Mouse (Mus musculus): ENCODE measurements at regions not wholly inside any gene's neighbourhood (a gene's known extent, or its start where the extent isn't known, plus 50 kb on each side); places are given as distances from the start of the nearest gene placed in this dataset.

DNA sequence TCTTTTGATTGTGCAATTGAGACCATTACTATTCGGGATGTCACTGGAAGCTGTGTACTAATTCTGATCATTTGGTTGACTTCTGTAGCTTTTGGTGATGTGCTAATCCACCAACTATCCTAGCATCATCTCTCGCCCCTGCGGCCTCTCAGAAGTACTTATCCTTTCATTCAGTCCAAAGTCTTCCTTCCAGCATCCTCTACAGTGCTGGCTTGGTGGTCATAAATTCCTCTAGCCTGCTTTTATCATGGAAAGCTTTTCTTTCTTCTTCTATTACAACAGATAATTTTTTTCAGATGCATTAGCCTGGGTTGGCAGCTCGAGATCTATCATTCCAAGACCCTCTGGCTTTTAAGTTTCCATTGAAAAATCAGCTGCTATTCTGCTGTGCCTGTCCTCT lies 257.6 kb upstream of the Rtl1 start:
- DNase-seq (ENCODE audit: low read depth, low spot score) = no peak
- WGBS = 67% methylated on average over 4 of the region's 4 CpGs

DNA sequence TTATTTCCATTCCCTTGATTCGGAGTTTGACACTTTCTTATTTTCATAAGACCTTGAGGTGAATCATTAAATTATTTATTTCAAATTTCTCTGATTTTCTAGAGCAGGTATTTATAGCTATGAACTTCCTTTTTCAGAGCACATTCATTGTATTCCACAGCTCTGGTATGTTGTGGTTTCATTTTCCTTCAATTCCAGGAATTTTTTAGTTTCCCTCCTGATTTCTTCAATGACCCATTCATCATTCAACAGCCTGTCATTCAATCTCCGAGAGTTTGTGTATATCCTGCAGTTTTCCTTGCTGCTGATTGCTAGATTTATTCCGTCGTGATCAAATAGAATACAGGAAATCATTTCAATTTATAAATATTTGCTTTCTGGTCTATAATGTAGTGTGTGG lies 264.7 kb upstream of the Rtl1 start:
- DNase-seq (ENCODE audit: low read depth, low spot score) = no peak
- WGBS = 47% methylated on average over 4 of the region's 4 CpGs

DNA sequence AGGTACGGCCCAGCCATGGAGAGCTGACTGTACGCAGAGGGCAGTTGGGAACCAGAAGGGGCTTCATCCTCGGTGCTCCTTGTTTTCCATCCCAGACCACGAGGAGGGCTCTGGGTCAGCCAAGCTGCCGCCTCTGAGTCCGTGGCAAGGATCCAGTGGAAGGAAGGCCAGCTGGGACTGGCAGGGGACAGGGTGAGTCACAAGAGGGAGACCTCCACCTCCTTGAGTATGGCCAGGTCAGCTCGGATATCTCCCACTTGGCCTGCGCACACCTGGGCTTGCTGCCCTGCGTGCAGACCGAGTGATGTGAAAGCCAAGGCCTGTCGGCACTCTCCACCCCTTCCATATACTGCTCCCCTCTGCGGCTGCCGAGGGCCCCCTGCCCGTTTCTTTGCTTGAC lies 270.9 kb upstream of the Rtl1 start:
- DNase-seq (ENCODE audit: low read depth, low spot score) = no peak
- WGBS = 88% methylated on average over 14 of the region's 14 CpGs

DNA sequence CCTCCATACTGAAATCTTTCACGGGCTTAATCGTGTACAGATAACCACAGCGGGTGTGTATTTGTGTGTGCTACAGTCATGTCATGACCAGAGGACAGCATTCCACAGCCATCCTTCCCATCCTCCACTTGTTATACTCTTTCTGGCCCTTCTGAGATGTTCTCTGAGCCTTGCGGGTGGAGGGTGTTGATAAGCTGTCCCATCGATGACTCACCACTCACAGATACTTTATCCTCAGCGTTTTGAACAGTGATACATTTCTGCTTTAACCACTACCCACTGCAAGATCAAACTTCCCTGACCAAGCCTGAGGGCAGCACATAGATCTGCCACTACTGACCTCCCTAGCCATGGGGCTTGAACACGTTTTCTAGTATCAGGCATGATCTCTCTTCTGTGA lies 274.3 kb upstream of the Rtl1 start:
- 69% methylated on average over 7 of the region's 7 CpGs for WGBS
- no peak for DNase-seq (ENCODE audit: low read depth, low spot score)

DNA sequence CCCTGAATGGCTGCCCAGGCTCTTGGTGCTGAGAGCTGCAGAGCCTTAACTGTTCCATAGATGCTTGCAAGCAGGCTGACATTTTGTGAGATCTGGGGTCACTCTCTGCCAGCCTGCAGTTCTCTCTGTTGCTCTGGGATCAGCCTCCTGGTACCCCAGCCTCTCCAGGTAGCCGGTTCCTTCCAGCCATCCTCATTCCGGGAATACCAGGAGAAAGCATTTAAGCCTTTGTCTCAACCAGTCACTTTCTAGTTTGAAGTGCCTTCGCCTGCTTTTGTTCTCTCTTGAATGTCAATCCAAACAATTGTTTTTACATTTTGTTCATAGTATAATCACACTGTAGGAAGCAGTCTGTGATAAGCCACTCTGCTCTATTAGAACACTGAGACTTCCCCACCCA lies 281.0 kb upstream of the Rtl1 start:
- 79% methylated on average over 3 of the region's 3 CpGs for WGBS
- no peak for DNase-seq (ENCODE audit: low read depth, low spot score)

DNA sequence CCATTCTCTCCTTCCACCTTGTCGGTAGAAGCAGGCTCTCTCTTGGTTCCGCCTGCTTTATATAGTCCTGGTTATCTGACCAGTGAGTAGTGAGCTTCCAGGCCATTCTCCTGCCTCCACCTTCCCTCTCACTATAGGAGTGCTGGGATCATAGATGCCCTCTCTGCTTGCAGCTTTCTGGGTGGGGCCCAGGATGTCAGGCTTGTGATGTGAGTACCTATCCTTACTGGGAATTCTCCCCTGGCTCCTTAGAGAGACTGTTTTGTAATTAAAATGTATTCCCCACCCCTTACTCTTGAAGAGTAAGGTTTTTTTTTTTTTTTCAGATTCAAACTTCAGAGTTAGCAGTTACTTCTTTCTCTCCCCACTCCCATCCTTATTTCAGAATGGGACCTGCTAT lies 291.1 kb upstream of the Rtl1 start:
- DNase-seq (ENCODE audit: low read depth, low spot score) = no peak
- WGBS = 84% methylated on average over 2 of the region's 2 CpGs

DNA sequence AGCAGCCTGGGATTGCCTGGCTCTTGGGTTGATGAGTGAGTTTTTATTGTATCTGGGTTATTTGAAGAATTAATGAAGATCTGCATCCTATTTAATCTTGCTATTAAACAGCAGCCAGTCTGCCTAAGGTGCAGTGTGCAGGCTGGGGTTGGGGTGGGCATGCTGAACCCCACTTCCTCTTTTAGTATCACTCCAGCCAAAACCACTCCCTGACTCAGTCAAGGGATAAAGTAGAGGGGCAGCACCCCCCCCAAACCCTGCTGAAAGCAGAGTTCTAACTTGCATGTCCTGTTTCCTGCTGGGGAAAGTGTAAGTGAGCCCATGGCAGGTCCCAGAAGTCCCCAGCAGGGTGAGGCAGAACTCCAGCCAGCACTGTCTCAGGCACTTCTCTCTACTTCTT lies 292.7 kb upstream of the Rtl1 start:
- DNase-seq (ENCODE audit: low read depth, low spot score) = no peak

DNA sequence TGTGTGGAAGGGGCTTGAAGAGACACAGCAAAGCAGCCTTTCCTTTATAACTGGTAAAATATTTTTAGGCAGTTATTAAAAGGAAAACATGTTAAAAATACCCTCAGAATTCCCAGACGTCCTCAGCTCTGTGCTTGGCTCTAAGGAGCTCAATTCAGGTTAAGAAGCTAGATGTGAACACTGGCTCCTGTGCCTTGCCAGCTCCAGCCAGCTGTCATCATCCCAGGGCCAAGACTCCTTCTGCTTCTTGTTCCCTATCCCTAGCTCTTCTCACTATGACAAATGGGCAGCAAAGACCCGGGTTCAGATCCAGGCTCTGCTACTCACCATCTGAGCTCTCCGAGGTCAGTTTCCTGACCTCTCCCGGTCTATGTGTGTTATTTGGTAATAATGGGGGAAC lies 293.5 kb upstream of the Rtl1 start:
- no peak for DNase-seq (ENCODE audit: low read depth, low spot score)
- 71% methylated on average over 4 of the region's 4 CpGs for WGBS

DNA sequence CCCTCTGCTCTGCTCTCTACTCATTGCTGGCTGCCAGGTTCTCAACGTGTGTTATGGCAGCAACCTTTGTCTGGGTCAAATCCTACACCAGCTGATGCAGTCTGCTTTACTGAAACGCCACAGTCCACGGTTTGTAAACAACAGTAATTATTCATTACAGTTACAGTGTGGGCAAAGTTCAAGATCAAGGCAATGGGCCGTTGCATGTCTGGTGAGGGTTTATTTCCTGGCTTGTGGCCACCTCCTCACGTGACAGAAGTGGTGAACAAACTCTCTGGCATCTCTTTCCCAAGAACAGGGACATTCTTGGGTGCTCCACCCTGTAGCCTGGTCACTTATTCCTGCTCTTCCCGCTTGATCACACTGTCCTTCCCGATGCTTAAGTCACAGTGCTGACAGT lies 295.3 kb upstream of the Rtl1 start:
- WGBS = 19% methylated on average over 7 of the region's 7 CpGs

DNA sequence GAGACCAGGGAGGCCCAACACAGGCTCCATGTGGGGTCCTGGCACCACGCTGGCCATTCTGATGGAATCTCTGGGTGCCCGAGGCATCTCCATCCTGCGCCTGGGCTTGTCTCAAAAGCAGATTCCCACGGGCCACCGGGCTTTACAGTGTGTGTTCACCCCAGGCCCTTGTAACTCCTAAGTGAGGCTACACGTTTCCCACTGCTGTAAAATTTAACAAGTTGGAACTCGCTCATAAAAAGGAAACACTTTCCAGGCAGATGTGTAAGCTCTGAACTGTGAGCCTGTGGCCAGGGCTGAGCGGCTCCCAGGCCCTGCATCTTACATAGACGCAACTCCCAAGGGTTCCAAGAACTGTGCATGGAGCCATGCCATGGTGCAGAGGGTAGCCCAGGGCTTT lies 296.3 kb upstream of the Rtl1 start:
- WGBS = 62% methylated on average over 9 of the region's 9 CpGs
- peak; percentile 11 for DNase-seq (ENCODE audit: low read depth, low spot score)

More for the DNA sequence above, 295.3 kb upstream of the Rtl1 start:
- DNase-seq (ENCODE audit: low read depth, low spot score) = peak; percentile 46

DNA sequence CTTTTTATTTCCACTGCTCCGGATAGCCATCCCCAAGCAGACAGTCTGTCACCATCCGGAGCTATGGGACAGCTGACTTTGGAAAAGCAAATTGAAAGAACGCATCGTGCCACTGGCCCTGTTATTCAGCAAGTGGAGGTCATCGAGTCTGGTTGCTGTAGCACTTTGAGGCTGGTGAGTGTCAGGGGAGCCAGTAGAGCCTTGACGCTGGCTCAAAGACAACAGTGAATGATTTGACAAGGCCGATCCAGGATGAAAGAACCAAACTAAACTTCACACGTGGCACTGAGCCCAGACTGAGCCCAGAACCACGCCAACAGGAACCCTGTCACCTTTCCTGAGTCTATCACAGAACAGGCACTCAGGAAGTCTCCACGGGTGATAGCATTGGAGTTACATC lies 296.8 kb upstream of the Rtl1 start:
- DNase-seq (ENCODE audit: low read depth, low spot score) = no peak
- 47% methylated on average over 10 of the region's 10 CpGs for WGBS

DNA sequence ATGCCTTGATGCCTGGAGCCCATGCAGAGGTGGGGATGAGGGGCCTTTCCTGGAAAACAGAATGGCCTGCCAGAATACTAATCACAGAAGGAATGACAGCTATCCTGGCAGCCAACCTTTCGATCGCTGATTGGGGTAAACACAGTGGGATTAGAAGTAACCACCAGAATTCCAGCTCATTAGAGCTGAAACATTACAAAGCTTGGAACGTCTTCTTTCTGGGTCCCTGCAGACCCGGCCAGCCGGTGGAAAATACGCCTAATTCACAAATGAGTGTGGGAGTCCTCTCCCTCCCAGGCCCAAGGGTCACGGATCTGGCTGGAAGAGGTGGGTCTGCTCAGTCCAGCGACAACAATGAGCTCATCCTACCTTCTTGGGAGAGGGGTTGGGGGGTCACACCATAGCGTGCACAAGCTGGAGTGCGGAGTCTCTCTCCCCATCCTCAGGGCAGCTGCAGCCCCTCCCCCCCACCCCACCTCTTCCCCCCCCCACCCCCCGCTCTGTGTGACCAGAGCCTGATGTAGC lies 297.8 kb upstream of the Rtl1 start:
- 78% methylated on average over 11 of the region's 11 CpGs for WGBS
- no peak for DNase-seq (ENCODE audit: low read depth, low spot score)

DNA sequence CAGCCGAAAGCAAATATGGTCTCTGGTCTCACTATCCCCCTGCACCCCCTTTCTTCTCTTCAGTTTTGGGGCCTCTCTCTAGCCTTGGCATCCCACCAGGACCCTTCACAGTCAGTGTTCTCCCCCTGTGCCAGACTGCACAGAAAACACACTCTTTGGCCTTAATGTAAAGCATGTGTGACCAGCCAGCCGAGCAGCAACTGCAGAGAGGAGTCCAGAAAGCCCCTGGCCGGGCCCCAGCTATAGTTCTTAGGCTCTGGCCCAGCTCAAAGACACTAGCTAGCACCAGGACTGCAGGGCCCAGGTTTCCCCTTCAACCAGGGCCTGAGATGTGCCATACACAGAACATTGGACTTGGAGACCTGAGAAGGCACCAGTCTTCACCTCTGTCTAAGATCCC lies 299.3 kb upstream of the Rtl1 start:
- no peak for DNase-seq (ENCODE audit: low read depth, low spot score)

DNA sequence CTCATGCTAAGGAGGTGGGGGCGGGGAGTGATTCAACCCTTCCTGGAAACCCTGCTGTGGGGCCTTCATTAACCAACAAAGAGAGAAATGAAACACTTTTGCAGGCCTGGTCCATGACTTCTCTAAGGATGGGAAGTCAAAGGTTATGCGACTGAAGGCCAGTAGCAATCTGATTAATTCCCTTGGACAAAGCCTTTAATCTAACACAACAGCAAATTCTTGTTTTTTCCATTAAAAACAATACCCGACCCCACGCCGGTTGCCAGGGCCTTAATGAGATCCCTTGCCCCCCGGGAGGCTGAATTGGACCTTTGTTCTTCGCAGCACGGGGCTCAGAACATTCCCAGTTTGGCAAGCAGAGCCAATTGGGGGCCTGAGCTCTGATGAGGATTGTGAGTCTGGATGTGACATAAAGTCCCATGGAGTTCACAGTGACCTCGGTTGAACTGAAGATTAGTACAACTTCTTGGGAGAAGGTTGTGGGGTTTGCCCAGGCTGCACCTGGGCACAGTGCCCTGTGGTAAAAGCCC lies 310.9 kb upstream of the Rtl1 start:
- no peak for DNase-seq (ENCODE audit: low read depth, low spot score)
- WGBS = 74% methylated on average over 9 of the region's 9 CpGs

More for the DNA sequence above, 299.3 kb upstream of the Rtl1 start:
- 85% methylated on average over 3 of the region's 3 CpGs for WGBS

DNA sequence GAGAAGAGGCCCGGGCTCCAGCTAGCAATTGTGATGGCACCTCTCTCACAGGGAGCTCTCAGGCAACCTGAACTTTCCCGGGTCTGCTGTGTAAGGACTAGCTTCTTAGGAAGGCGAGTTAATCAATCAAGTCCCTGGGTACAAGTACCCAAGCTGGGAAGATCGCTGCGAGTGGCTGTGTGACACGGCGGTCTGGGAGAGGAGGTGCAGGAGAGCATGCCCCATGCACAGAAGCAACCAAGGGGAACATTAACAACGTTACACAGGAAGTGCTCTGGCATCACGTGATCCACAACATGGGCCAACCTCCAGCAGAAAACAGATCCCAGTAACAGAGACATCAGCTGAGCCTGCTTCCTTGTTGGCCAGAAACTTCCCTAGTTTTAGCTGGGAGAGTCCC lies 311.4 kb upstream of the Rtl1 start:
- no peak for DNase-seq (ENCODE audit: low read depth, low spot score)
- WGBS = 79% methylated on average over 9 of the region's 9 CpGs

DNA sequence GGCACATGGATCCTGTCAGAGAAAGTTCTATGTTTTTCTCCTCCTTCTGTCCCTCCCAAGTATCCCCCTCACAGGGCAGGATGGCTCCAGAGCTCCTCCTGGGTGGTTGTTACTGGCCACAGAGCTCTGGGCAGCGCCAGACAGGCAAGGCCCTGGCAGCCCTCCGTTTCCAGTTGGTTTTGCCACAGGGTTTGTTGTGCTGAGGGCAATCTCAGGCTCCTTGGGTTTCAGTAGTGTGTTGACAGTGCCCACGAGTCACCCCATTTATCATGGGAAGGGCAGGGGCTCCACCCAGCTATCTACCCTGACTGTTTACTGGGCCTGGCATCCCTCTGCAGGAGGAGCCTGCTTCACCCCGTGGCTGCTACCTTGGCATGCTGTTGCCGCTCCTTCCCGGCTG lies 317.6 kb upstream of the Rtl1 start:
- DNase-seq (ENCODE audit: low read depth, low spot score) = no peak
- 60% methylated on average over 6 of the region's 6 CpGs for WGBS

DNA sequence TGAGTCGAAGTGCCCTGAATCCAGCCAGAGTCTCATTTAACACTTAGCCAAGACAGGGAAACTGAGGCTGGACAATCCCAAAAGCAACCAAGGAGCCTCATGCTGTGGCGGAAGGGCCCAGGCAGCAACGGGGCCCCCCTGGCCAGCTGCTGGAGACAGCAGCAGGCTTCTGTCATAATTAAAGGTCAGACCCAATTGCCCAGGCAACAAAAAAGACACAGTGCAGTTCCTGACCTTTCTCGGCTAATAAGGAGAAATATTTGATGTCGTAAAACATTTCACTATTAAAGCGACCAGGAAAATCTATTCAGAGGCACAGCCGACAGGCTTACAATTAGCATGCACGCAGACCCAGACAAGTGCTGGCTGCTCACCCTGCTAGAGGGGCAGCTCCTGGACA lies 318.8 kb upstream of the Rtl1 start:
- DNase-seq (ENCODE audit: low read depth, low spot score) = no peak
- WGBS = 59% methylated on average over 8 of the region's 8 CpGs

DNA sequence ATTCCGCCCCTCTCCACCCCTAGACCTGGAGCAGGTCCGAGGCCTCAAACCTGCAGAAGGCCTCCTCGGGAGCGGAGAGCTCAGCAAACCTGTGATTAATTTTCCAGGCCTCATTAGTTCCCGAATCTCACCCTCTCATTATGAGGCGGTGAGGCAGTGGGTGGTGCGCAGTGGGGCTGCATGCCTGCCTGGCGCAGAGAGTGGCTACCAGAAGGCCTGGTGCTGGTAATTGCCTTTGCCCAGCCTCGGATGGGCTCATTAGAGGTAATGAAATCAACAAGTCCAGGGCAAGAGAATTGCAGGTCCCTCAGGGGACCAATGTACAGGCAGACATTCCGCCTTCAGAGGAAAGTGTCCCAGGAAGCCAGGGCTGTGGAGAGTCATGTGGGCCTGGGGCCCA lies 322.0 kb upstream of the Rtl1 start:
- no peak for DNase-seq (ENCODE audit: low read depth, low spot score)
- 88% methylated on average over 10 of the region's 10 CpGs for WGBS

DNA sequence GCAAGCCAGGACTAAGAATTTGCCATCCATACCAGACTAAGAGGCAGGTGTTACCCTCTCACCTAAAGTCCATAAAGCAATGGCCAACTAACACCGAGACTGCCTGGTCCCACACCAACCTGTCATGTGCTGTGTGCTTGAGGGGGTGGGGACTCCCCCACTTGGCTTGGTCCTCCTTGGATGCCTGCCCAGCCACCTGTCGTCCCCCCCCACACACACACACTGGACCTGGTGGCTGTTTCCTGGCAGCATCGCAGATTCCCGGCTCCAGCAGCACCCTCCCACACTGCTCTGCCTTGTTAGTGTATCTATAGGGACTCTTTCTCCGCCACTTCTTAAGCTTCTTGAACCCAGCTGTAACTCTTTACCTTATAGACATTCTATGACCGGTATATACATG lies 325.7 kb upstream of the Rtl1 start:
- WGBS = 49% methylated on average over 6 of the region's 6 CpGs

DNA sequence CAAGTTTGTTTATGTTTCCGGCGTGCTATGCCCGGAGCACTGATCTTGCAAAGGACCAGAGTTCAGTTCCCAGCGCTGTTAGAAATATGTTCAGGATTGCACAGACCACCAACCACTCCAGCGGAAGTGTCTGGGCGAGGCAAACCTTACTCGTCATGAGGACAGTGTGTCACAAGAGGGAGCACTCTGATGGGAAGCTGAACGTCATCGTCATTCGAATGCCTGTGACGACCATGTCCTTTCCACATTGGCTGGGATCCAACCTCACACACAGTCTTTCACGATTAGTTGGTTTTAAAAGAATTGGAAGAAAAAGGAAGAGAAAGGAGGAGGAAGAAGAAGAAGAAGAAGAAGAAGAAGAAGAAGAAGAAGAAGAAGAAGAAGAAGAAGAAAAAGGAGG lies 326.5 kb upstream of the Rtl1 start:
- WGBS = 51% methylated on average over 12 of the region's 12 CpGs

More for the DNA sequence above, 325.7 kb upstream of the Rtl1 start:
- DNase-seq (ENCODE audit: low read depth, low spot score) = no peak

DNA sequence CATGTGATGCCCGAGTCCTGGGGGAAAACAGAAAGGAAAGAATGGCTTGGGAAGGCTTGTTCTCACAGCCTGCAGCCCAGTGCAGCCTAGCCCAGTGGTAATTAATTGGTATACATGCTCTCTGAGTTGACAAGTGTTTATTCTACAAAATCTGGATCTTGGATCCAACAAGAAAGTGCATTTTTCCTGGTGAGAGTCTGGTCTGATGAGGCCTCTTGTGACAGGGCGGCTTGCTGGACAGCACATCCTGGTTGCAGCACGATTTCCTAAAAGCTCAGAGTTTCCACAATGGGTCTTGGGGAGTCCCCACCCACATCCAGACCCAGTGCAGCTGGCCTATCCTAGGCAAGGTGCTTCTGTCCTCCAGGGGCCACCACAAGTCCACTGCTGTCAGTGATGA lies 332.7 kb upstream of the Dio3 start:
- 77% methylated on average over 3 of the region's 3 CpGs for WGBS
- DNase-seq (ENCODE audit: low read depth, low spot score) = no peak

More for the DNA sequence above, 326.5 kb upstream of the Rtl1 start:
- no peak for DNase-seq (ENCODE audit: low read depth, low spot score)

DNA sequence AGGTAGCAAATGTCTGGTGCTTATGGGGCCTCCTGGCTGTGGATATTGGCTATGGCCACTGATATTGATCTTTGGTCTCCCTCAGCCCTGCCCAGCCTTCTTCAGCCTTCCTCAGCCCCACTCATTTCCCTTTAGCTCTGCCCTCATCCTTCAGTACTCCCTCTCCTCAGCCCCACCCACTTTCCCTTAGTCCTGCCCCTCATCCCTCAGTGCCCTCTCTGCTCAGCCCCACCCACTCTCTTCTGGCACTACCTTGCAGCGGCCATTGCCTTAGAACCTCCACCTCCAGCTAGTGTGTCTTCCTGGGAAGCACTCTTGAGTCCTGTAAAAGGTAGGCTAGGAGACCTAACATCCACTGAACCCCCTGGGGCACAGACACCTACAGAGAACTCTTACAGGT lies 331.9 kb upstream of the Dio3 start:
- 29% methylated on average over 1 of the region's 1 CpGs for WGBS
- DNase-seq (ENCODE audit: low read depth, low spot score) = no peak
